Mouse (Mus musculus) brain, embryonic 14.5 days (tissue): ENCODE data around the gene Pomp.

ENCODE experiments used
- CTCF ChIP-seq: fragments of 200-500 bp; IDR thresholded peaks from 2 replicates; pipeline ENCODE4 v1.5.1; 2012; ENCODE audit warnings: inconsistent platforms, mild to moderate bottlenecking, moderate library complexity, borderline replicate concordance; ENCODE audit not compliant: insufficient read depth, insufficient read length; ENCODE audit errors: extremely low read depth
- POLR2A ChIP-seq: fragments of 200-500 bp; IDR thresholded peaks from 2 replicates; pipeline ENCODE4 v1.6.1; 2012; ENCODE audit warnings: mild to moderate bottlenecking, inconsistent platforms, borderline replicate concordance; ENCODE audit not compliant: poor library complexity, insufficient read depth, insufficient read length, severe bottlenecking; ENCODE audit errors: extremely low read depth

DNA sequence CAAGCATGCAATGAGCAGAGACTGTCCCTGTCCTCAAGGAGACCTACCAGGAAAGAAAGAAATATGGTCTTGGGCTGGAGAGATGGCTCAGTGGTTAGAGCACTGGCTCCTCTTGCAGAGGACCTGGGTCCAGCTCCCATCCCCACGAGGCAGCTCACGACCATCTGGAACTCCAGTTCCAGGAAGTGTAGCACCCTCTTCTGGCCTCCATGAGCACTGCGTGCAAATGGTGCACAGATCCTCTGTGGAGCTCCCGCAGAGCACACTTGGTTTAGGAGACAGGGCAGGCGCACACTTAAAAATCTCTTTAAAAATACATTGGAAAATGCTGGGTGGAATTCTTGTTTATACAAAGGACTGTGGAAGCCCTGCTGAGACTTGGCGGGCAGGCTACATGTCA, 17.3 kb downstream of the Pomp start:
- TF ChIP-seq CTCF (peak; percentile 43; the same call in 1 of the 2 replicates), POLR2A (no peak)
